Mouse (Mus musculus): ENCODE data around the gene Mapk3.

Mapk3 gene

GRCm38 (mm10) chr7:126784469-126784868, 25.1 kb downstream of the Mapk3 start:
- DNase-seq, result no peak

- DNase-seq, result no peak
Measured at GRCm38 (mm10) chr7:126785056-126785455, 25.7 kb downstream of the Mapk3 start.

- DNase-seq, result no peak
Measured at GRCm38 (mm10) chr7:126786142-126786541, 26.7 kb downstream of the Mapk3 start.

GRCm38 (mm10) chr7:126789141-126789540, 29.7 kb downstream of the Mapk3 start:
- no peak for DNase-seq

- DNase-seq, result peak; percentile 98
Measured at GRCm38 (mm10) chr7:126791851-126792720, 32.7 kb downstream of the Mapk3 start, which contains the start of gene Ppp4c. Ppp4c (minus strand) TSS chr7:126792496.

GRCm38 (mm10) chr7:126792721-126793443, 33.5 kb downstream of the Mapk3 start:
- peak; percentile 26 for DNase-seq

GRCm38 (mm10) chr7:126793456-126794270, 34.3 kb downstream of the Mapk3 start:
- DNase-seq, result no peak

GRCm38 (mm10) chr7:126794271-126794605, 34.8 kb downstream of the Mapk3 start:
- no peak for DNase-seq

GRCm38 (mm10) chr7:126795387-126796317, 36.3 kb downstream of the Mapk3 start:
- peak; percentile 54 for DNase-seq

- DNase-seq, result peak; percentile 76
Measured at GRCm38 (mm10) chr7:126796350-126796932, 37.0 kb downstream of the Mapk3 start.

GRCm38 (mm10) chr7:126797411-126798126, 38.2 kb downstream of the Mapk3 start, which contains the start of gene Fam57b:
Fam57b (plus strand) TSS chr7:126797668.
- peak; percentile 30 for DNase-seq

- peak; percentile 75 for DNase-seq
Measured at GRCm38 (mm10) chr7:126798127-126799049, 39.0 kb downstream of the Mapk3 start.

GRCm38 (mm10) chr7:126799050-126799467, 39.7 kb downstream of the Mapk3 start:
- DNase-seq, result peak; percentile 96

- peak; percentile 51 for DNase-seq
Measured at GRCm38 (mm10) chr7:126799468-126800268, 40.3 kb downstream of the Mapk3 start.

GRCm38 (mm10) chr7:126800269-126801056, 41.1 kb downstream of the Mapk3 start:
- no peak for DNase-seq

GRCm38 (mm10) chr7:126801057-126801422, 41.6 kb downstream of the Mapk3 start:
- no peak for DNase-seq

GRCm38 (mm10) chr7:126802134-126802889, 42.9 kb downstream of the Mapk3 start:
- no peak for DNase-seq

Measured in thymus, postnatal 4 days (tissue).